Comparison of ENCODE assay signal across 8 mouse cellular contexts in the genomic region with DNA sequence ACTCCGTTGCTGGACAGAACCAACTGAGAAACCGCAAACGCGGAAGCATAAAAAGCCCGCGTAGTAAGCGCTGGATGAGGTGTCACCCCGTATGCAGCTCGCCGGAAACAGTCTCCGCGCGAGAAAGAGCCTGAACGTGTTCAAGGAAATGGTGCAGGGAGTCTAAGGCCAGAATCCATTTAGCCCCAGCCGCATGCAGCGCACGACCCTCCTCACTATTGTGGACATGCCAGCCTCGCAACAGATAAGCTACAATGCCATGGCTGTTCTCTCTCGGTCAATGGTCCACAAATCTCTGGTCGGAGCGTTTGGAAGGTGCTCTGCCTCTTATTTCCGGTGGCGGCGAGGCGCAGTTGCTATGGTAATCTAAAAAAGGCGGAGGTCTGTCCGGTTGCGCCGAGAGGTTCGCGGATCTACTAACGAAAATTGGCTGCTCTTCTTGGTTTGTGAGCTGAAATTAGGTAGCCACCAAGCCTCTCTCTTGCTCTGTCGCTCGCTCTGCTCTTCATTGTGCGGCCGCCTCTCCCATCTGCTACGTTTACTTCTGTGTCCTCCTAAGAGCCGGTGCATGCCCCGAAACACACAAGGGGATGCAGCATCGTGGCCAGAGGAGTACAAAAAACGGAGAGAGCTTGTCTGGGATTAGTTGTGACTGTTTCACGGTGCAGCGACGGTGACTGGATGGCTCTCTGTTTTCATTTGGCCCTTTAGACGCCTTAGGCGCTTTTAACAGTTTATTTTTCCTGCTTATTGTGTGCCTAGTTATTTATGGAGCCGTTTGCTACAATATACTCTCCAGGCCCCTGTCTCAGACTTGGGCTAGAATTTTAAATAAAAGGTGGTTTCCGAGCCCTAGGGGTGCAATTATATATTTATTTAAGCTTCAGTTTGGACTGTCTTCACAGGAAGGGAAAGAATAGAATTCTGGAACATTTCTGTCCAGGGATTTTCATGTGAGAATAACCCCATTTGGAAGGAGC. TPM values are rescaled to one million over a fixed set of nuclear protein-coding genes. Genes with fewer than 3 reads are reported as not detected.
DNase-seq lines count a peak whose midpoint lies in the region; ATAC-seq and TF ChIP-seq lines count a peak whose summit lies in the region.

A gene (plus strand): TSS at position 105 of the 980 bp plus-strand sequence.

- peak within 1 kb of the TSS; percentile 56 for H3K9ac ChIP-seq in ES-Bruce4 (ENCODE audit: low read depth, poor library complexity, severe bottlenecking)
- peak within 1 kb of the TSS; percentile 84 for H3K9ac ChIP-seq in forebrain, embryonic 13.5 days
- H3K9ac ChIP-seq in liver, postnatal 0 days (replicated peaks), result peak within 1 kb of the TSS; percentile 68
- peak within 1 kb of the TSS; percentile 77 for H3K9ac ChIP-seq in neural tube, embryonic 14.5 days (replicated peaks; ENCODE audit: low read depth, low read length)

- peak within 1 kb of the TSS; percentile 98 for H3K4me3 ChIP-seq in ES-Bruce4 (ENCODE audit: low read depth, low read length)
- peak within 1 kb of the TSS; percentile 74 for H3K4me3 ChIP-seq in forebrain, embryonic 13.5 days
- peak within 1 kb of the TSS; percentile 75 for H3K4me3 ChIP-seq in liver, postnatal 0 days (ENCODE audit: low read depth, low read length)
- peak within 1 kb of the TSS; percentile 61 for H3K4me3 ChIP-seq in neural tube, embryonic 14.5 days (ENCODE audit: low read depth, low read length)

- no peaks in the 10 kb centered on the region for H3K9me3 ChIP-seq in ES-Bruce4 (replicated peaks; ENCODE audit: control insufficient read depth, insufficient read depth, low read length, poor library complexity, severe bottlenecking)
- no peaks in the 10 kb centered on the region for H3K9me3 ChIP-seq in forebrain, embryonic 13.5 days (replicated peaks)
- no peaks in the 10 kb centered on the region for H3K9me3 ChIP-seq in liver, postnatal 0 days (ENCODE audit: low read length)
- H3K9me3 ChIP-seq in neural tube, embryonic 14.5 days (ENCODE audit: control insufficient read depth, low read length), result no peaks in the 10 kb centered on the region

- H3K4me1 ChIP-seq in ES-Bruce4 (ENCODE audit: control insufficient read depth, insufficient read depth, low read length), result no peaks in the 10 kb centered on the region
- peaks cover 13% of the 10 kb centered on the region for H3K4me1 ChIP-seq in forebrain, embryonic 13.5 days
- H3K4me1 ChIP-seq in liver, postnatal 0 days (ENCODE audit: insufficient read depth), result 0 out of 2 replicates have a peak, but pooled peaks cover 5% of the 10 kb centered on the region
- H3K4me1 ChIP-seq in neural tube, embryonic 14.5 days (ENCODE audit: control insufficient read depth, insufficient read depth, low read length), result peaks cover 3% of the 10 kb centered on the region; the same call in 1 of the 2 replicates

- TF ChIP-seq POLR2A in ES-Bruce4 (IDR thresholded peaks at IDR 0.05; ENCODE audit: insufficient read depth, low read length), result no peak

- TF ChIP-seq CTCF in ES-Bruce4 (IDR thresholded peaks at IDR 0.05; ENCODE audit: low read depth, low read length), result no peak
- no peak for TF ChIP-seq CTCF in liver, postnatal 0 days (IDR thresholded peaks at IDR 0.05; ENCODE audit: low read depth)

- ATAC-seq in cerebellum, adult (ENCODE audit: insufficient number of reproducible peaks, low FRiP score, low TSS enrichment), result peak; percentile 93
- peak; percentile 92 for ATAC-seq in forebrain, embryonic 13.5 days
- ATAC-seq in liver, postnatal 0 days, result peak; percentile 95
- ATAC-seq in neural tube, embryonic 14.5 days (ENCODE audit: low read depth), result peak; percentile 91

- no peak for TF ChIP-seq EP300 in ES-Bruce4 (IDR thresholded peaks at IDR 0.05; ENCODE audit: insufficient read depth, low read depth, low read length)
- TF ChIP-seq EP300 in liver, postnatal 0 days (IDR thresholded peaks at IDR 0.05; ENCODE audit: low read depth), result peak; percentile 56

- intact Hi-C loops in heart, postnatal 10 days (cut with DNase I), result no loop called here

- no peaks in the 10 kb centered on the region for H3K27me3 ChIP-seq in ES-Bruce4 (ENCODE audit: control insufficient read depth, insufficient read depth, low read length, poor library complexity, severe bottlenecking)
- no peaks in the 10 kb centered on the region for H3K27me3 ChIP-seq in forebrain, embryonic 13.5 days
- no peaks in the 10 kb centered on the region for H3K27me3 ChIP-seq in liver, postnatal 0 days (ENCODE audit: insufficient read depth, low read length)
- H3K27me3 ChIP-seq in neural tube, embryonic 14.5 days (ENCODE audit: control insufficient read depth, insufficient read depth, low read length), result no peaks in the 10 kb centered on the region

- WGBS in forebrain, embryonic 13.5 days, result under 1% methylated on average over 48 of the region's 48 CpGs
- WGBS in large intestine, adult 2 months, result under 1% methylated on average over 48 of the region's 48 CpGs
- under 1% methylated on average over 48 of the region's 48 CpGs for WGBS in liver, postnatal 0 days (ENCODE audit: insufficient replicate concordance)
- under 1% methylated on average over 48 of the region's 48 CpGs for WGBS in neural tube, embryonic 14.5 days

- DNase-seq in heart, postnatal 10 days, result peak; percentile 88 to 93
- peak; percentile 57 for DNase-seq in large intestine, adult 2 months (ENCODE audit: low read depth, low spot score)
- DNase-seq in liver, postnatal 0 days, result peak; percentile 87
- peak; percentile 87 for DNase-seq in testis, postnatal 10 days (ENCODE audit: low spot score)

- H3K36me3 ChIP-seq in ES-Bruce4 (ENCODE audit: control insufficient read depth, insufficient read depth, low read length, poor library complexity, severe bottlenecking), result no peaks in the 10 kb centered on the region
- 0 out of 2 replicates have a peak, but pooled peaks cover 5% of the 10 kb centered on the region for H3K36me3 ChIP-seq in forebrain, embryonic 13.5 days (ENCODE audit: poor library complexity, severe bottlenecking)
- no peaks in the 10 kb centered on the region for H3K36me3 ChIP-seq in liver, postnatal 0 days (replicated peaks; ENCODE audit: insufficient read depth, low read length)
- no peaks in the 10 kb centered on the region for H3K36me3 ChIP-seq in neural tube, embryonic 14.5 days (ENCODE audit: control insufficient read depth, insufficient read depth, low read length)

- no peak within 1 kb of the TSS for H3K27ac ChIP-seq in ES-Bruce4 (ENCODE audit: insufficient read depth, low read length)
- H3K27ac ChIP-seq in forebrain, embryonic 13.5 days, result peak within 1 kb of the TSS; percentile 96
- peak within 1 kb of the TSS; percentile 30; the same call in 1 of the 2 replicates for H3K27ac ChIP-seq in liver, postnatal 0 days (ENCODE audit: low read depth)
- H3K27ac ChIP-seq in neural tube, embryonic 14.5 days (ENCODE audit: low read depth, low read length), result peak within 1 kb of the TSS; percentile 88

- peak within 1 kb of the TSS; percentile 68 for H3K4me2 ChIP-seq in forebrain, embryonic 13.5 days
- H3K4me2 ChIP-seq in liver, postnatal 0 days (ENCODE audit: low read depth, low read length), result peak within 1 kb of the TSS; percentile 84
- peak within 1 kb of the TSS; percentile 53 for H3K4me2 ChIP-seq in neural tube, embryonic 14.5 days (ENCODE audit: low read depth, low read length)

RNA-seq across cellular contexts. Expression of the gene that starts here (rescaled TPM):
- 10.9 and 12.1 TPM in 2 replicates for polyA plus RNA-seq in ES-Bruce4 (2011; ENCODE audit: insufficient read depth, insufficient read length, low read depth, missing spikeins)
- polyA plus RNA-seq in forebrain, embryonic 13.5 days (2015; fragmentation: Nextera tagmentation; extraction: Ambion mirVana), result 22.3 and 28.5 TPM in 2 replicates
- 1 to 10 TPM; 2.7 to 2.8 TPM for total RNA-seq in heart, postnatal 10 days (2021)
- 0.94 and 1.5 TPM in 2 replicates for polyA plus RNA-seq in large intestine, adult 2 months (2012; rRNA removed)
- polyA plus RNA-seq in liver, postnatal 0 days (2015; fragmentation: Nextera tagmentation; extraction: Ambion mirVana), result 2.6 and 3.0 TPM in 2 replicates
- 13.6 and 13.9 TPM in 2 replicates for polyA plus RNA-seq in neural tube, embryonic 14.5 days (2014; fragmentation: Nextera tagmentation; extraction: Ambion mirVana)
